Mouse (Mus musculus) testis, postnatal 10 days (tissue): ENCODE measurements around the gene Atf7ip.

ENCODE experiments used
- DNase-seq: peaks from one replicate; pipeline ENCODE4 v3.0.0; 2021; ENCODE audit warnings: low spot score

The Atf7ip gene

DNA sequence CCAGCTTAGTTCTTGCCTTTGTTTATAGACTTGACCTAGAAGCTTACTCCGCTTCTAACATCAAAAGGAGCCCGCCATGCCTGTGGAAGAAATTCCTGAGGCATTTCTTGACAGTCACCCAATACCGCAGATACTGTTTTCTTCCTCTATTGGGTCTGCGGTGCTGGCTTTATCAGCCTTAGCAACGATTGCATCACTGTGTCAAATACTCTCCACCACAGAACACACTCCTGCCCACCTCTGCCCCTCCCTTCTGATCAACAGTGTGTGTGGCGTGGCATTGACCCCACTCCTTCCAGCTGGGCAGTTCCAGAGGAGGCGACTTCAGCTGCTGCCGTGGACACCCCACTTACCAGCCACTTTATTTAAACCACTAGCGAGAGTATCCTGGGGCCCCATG, 139.8 kb downstream of the Atf7ip start:
- DNase-seq: no peak

DNA sequence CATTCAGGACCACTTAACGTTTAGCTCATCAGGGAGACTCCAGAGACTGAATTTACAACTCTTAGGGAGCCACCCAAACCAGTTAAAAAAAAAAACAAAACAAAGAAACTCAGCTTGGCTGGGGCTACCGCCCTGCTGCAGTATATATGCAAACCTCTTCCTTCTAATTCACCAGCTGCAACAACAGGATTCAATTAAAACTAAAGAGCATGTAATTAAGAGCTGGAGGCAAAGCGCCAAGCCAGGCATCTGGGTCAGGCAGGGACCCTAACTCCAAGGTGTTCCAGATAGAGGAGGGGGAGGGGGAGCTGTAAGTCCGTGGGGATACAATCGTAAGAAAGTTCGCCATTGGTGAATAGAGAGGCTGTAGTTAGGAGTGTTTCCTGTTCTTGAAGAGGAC, 140.2 kb downstream of the Atf7ip start:
- no peak for DNase-seq

DNA sequence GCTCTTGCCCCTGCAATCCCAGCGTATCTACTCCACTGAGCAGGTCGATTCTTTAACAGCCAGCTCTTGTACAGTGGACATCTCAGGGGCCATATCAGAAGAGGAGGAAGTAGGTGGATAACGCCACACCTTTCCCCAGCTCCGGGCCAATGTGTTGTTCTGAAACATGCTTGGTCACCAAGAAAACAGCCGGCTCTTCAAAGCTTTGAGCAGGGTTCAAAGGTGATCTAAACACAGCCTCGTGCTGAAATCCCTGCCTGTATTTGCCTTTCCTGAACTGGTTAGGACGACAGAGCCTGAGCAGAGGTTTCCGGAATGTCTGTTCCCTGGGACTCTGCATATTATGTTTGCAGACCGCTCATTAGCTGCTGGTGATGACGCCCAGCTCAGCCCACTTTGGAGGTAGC, 141.5 kb downstream of the Atf7ip start:
- DNase-seq: no peak

DNA sequence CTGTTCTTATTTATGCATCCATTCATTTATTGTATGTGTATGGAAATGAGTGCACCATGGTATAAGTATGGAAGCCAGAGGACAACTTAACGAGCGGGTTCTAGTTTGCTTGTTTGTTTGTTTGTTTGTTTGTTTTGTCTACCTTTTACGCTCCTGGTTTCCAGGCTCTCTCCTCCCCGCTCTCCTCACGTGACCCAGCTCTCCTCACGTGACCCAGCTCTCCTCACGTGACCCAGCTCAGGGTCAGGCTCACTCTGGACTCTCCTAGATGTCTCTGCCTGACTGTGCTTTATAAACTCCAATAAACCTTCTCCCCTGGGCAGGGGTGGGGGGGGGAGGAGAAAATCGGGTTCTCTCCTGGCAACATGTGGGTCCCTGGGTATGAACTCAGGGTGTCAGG, 144.7 kb downstream of the Atf7ip start:
- DNase-seq: no peak

GRCm38 (mm10) chr6:136653331-136653730, 147.4 kb downstream of the Atf7ip start:
- DNase-seq: no peak

DNA sequence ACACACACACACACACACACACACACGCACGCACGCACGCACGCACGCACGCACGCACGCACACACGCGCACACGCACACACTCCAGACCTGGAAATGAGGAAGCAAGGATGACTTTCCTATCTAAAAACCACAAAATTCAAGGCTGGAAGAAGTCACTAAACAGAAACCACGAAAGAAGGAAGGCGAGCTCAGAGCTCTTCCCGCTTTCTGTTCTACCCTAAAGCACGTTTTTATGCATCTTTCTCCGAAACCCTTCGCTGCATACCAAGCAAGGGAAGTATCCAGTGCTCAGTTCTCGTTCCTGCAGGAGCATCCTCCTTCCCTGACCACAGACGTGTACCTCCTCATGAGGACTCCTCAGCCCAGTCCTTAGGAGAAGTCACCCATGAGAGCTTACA, 148.5 kb downstream of the Atf7ip start:
- DNase-seq: no peak

DNA sequence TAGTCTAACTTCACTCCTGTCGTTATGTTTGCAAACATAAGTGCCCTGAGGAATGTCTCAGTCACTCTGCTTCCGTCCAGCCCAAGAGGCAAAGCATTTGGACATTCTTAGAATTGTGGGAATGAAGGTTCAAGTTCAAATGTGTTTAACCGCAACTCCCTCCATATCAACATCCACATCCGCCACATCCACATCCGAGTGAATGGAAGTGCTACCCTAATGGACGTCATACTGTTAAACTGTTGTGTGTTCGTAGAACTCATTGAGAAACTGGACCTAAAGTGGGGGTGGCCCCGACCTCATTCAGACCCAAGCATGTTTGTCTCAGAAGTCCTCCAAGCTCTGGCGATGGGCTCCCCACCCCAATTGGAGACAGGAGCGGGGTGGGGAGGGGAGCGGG, 149.8 kb downstream of the Atf7ip start:
- DNase-seq: no peak

- no peak for DNase-seq
Observed at GRCm38 (mm10) chr6:136658303-136658702, 152.3 kb downstream of the Atf7ip start.

- DNase-seq: no peak
Observed at GRCm38 (mm10) chr6:136659226-136659625, 153.3 kb downstream of the Atf7ip start.
